Mouse (Mus musculus) liver, embryonic 14.5 days (tissue): Measurements from ENCODE around the gene Frmd4a.

ENCODE experiments used
- CTCF ChIP-seq: IDR thresholded peaks from 2 replicates; pipeline ENCODE4 v1.5.1; 2016; ENCODE audit warnings: antibody characterized with exemption, low read depth, control low read depth
- EP300 ChIP-seq: IDR thresholded peaks from 2 replicates; pipeline ENCODE4 v1.6.1; 2016; ENCODE audit warnings: antibody characterized with exemption, low read depth

- TF ChIP-seq CTCF: no peak
- TF ChIP-seq EP300: no peak
Measured at GRCm38 (mm10) chr2:4543417-4543775, 525.9 kb downstream of the Frmd4a start.
